Mouse (Mus musculus) cortical plate, adult 2 months (tissue): Measurements from ENCODE around the gene Slc36a1.

Experiments used
- CTCF ChIP-seq: fragments of 200-500 bp; IDR thresholded peaks from 2 replicates; pipeline ENCODE4 v1.5.1; 2011; ENCODE audit warnings: mild to moderate bottlenecking, control low read depth, low read length; ENCODE audit not compliant: insufficient read depth; ENCODE audit errors: extremely low read depth
- POLR2A ChIP-seq: fragments of 200-500 bp; IDR thresholded peaks from 2 replicates; pipeline ENCODE4 v1.6.1; 2011; ENCODE audit warnings: mild to moderate bottlenecking, low read length, control low read depth; ENCODE audit not compliant: insufficient read depth; ENCODE audit errors: extremely low read depth

- TF ChIP-seq CTCF (no peak), POLR2A (no peak)
Measured at GRCm38 (mm10) chr11:55170501-55170900, 33.6 kb upstream of the Slc36a1 start.
